Mouse (Mus musculus) heart, adult 2 months (tissue): ENCODE results near the gene Mrpl10.

Experiments
- CTCF ChIP-seq: fragments of 200-600 bp; IDR thresholded peaks from 2 replicates; pipeline ENCODE4 v1.8.1; 2022; ENCODE audit warnings: antibody characterized with exemption, mild to moderate bottlenecking, moderate library complexity
- EP300 ChIP-seq: fragments of 200-500 bp; IDR thresholded peaks from 2 replicates; pipeline ENCODE4 v1.6.1; 2011; ENCODE audit warnings: low read depth, low read length, control low read depth; ENCODE audit not compliant: insufficient read depth
- POLR2A ChIP-seq: fragments of 200-500 bp; IDR thresholded peaks from 2 replicates; pipeline ENCODE4 v1.6.1; 2011; ENCODE audit warnings: mild to moderate bottlenecking, low read depth, low read length, control low read depth; ENCODE audit not compliant: insufficient read depth

DNA sequence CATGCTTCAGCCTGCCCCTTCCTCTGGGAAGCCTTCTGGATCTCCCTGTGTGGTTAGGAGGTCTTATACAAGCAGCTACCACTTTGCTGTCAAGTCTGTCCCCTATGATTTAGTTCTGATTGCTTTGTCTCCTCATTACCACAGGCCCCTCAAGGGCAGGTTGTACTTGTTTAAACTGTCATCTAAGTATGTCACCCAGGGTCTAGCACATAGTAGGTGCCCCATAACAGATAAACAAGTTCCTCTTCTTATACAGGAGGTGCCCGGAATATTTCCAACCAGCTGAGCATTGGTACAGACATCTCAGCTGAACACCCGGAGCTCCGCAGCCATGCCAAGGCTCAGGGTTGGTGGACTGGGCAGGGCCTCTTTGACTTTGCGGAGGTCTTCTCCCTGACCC, 8.9 kb upstream of the Mrpl10 start:
- TF ChIP-seq CTCF, result no peak
- TF ChIP-seq POLR2A, result no peak
- TF ChIP-seq EP300, result no peak
